Mouse (Mus musculus) brain, adult 10 weeks (tissue): ENCODE data around the gene Abo. TPM values are rescaled to one million over a fixed set of nuclear protein-coding genes. Genes with fewer than 3 reads are reported as not detected.

Experiments used
- polyA plus RNA-seq: library from polyadenylated mRNA; stranded (reverse); fragments of 350-450 nt; fragmentation: Illumina TruSeq; extraction: RNeasy Lipid Tissue Mini Kit (QIAGEN cat#74804); gene quantifications from one replicate; pipeline ENCODE4 v1.2.3, GENCODE M21; 2015; ENCODE audit warnings: low read depth, low replicate concordance

Abo gene
- polyA plus RNA-seq = not detected

DNA sequence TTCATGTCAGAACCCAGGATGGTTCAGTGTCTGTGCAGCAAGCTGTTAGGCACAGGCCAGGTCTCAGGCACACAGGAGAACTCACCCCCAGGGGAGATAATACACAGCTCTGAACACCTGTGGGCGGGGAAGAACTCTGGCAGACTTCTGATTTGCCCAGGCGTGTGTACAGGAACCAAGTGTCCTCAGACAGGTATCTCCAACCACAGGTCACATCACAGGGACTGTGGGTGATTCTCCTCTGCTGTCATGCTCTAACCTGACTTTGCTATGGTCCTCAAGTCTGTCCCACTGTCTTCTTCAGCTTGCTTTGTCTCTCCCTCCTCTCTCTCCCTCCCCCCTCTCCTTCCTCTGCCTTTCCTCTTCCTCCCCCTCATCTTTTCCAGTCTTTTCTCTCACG lies at the start of gene Abo:
TSS of gene Abo (minus strand) at position 101 of the 400 bp plus-strand sequence.

DNA sequence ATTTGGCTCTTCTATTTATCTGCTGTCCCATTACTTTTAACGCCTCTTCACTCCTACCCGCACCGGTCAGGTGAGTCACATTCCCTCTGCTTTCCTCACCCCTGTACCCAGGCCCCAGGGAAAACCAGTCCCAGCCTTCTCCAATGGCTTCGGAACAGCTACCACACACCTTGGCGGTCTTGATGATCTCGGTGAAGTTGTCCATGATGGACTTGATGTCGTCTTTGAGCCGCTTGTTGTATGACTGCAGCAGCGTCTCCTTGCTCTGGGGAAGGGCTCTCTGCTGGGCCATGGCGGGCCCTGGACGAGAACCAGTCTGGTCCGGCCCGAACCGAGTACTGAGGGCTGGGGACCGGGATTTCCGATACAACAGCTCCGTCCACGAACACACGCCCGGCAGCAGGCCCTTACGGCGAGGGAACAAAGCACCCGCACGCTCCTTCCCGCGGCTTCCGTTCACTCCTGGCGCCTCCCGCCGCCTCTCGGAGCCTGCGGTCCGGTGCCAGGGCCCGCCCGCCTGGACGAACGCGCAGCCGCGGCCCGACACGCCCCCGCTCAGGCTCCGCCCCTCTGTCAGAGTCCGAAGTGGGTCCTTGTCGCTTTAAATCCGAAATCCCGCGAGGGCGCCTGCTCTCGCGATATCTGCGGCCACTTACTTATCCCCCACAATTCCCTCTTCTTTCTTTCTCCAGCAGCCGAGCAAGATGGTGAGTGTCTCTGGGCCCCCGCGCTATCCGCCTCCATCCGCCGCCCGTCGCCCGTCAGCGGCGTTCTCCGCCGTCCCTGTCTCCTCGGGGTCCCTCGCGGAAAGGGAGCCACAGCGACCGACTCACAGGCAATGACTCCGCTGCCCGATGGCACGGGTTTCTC lies 45.6 kb upstream of the Abo start, which contains the start of the genes Med22 and Rpl7a:
TSS of gene Med22 (minus strand) at position 554 of the 870 bp plus-strand sequence.
TSS of gene Rpl7a (plus strand) at position 641 of the 870 bp plus-strand sequence.

DNA sequence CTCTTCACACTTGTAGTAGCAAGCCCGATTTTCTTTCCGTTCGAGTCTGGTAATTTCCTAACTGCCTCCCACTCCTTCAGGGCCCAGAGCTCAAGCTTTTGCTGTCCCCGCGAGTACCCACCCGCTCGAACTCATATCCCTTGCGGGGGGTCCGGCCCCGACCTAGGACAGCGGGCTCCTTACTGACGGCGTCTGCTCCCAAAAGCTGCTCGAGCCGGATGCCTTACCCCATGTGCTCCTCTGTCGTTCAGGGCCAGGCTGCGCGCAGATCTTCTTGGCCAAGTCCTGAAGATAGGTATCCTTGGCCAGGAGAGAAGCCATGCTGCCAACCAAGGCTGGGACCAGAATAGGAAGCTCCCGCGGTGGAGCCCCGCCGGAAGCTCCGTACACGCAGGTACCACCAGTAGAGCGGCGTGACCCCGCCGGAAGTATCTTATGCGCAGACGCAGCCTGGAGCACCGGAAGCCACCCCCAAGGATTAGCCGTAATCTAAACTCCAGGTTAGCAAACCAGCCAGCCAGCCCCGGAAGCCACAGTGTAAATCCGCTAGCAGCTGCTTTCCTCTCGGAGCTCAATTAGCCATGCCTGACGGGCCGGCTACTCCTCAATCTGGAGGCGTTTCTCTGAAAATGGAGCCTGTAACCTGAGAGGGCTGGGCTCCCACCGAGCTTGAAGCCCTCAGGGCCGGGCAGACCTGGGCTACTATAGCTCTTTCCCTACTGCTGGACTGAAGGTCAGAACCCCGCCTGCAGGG lies 37.9 kb upstream of the Abo start, which contains the start of gene Surf6:
TSS of gene Surf6 (minus strand) at position 413 of the 754 bp plus-strand sequence.

Other genes starting within 250 kb of the Abo start
- 82.0 TPM for gene Fam69b, start 236.5 kb downstream of the Abo start, polyA plus RNA-seq
- gene Lcn4, start 193.7 kb downstream of the Abo start, polyA plus RNA-seq = not detected
- gene Surf6, start 37.9 kb upstream of the Abo start, polyA plus RNA-seq = 20.5 TPM
- gene Med22, start 45.7 kb upstream of the Abo start, polyA plus RNA-seq = 54.1 TPM
- gene Rpl7a, start 45.8 kb upstream of the Abo start, polyA plus RNA-seq = 866 TPM
- 68.7 TPM for gene Surf2, start 51.4 kb upstream of the Abo start, polyA plus RNA-seq
- gene Surf1, start 51.6 kb upstream of the Abo start, polyA plus RNA-seq = 161 TPM
- gene Surf4, start 68.9 kb upstream of the Abo start, polyA plus RNA-seq = 51.1 TPM
- gene Stkld1, start 69.1 kb upstream of the Abo start, polyA plus RNA-seq = not detected
- 66.6 TPM for gene Rexo4, start 99.4 kb upstream of the Abo start, polyA plus RNA-seq
- 4.2 TPM for gene Adamts13, start 108.4 kb upstream of the Abo start, polyA plus RNA-seq
- gene Cacfd1, start 144.9 kb upstream of the Abo start, polyA plus RNA-seq = 44.5 TPM
- 21.4 TPM for gene Slc2a6, start 163.0 kb upstream of the Abo start, polyA plus RNA-seq
- gene Mymk, start 207.2 kb upstream of the Abo start, polyA plus RNA-seq = not detected
- 16.1 TPM for gene Adamtsl2, start 214.4 kb upstream of the Abo start, polyA plus RNA-seq